Mouse (Mus musculus) CD4-positive naive resting alpha-beta T cell, adult 57 days (primary cell): ENCODE data around the gene Mier2. TPM values are rescaled to one million over a fixed set of nuclear protein-coding genes. Genes with fewer than 3 reads are reported as not detected.

ENCODE experiments used
- total RNA-seq: library from RNA; stranded (reverse); gene quantifications from one replicate; pipeline ENCODE4 v1.2.4, GENCODE M21; 2023

Mier2 gene
- total RNA-seq, result 58.4 TPM

GRCm38 (mm10) chr10:79554330-79555237 is at the start of gene Mier2:
Mier2 (minus strand) TSS chr10:79555199.

DNA sequence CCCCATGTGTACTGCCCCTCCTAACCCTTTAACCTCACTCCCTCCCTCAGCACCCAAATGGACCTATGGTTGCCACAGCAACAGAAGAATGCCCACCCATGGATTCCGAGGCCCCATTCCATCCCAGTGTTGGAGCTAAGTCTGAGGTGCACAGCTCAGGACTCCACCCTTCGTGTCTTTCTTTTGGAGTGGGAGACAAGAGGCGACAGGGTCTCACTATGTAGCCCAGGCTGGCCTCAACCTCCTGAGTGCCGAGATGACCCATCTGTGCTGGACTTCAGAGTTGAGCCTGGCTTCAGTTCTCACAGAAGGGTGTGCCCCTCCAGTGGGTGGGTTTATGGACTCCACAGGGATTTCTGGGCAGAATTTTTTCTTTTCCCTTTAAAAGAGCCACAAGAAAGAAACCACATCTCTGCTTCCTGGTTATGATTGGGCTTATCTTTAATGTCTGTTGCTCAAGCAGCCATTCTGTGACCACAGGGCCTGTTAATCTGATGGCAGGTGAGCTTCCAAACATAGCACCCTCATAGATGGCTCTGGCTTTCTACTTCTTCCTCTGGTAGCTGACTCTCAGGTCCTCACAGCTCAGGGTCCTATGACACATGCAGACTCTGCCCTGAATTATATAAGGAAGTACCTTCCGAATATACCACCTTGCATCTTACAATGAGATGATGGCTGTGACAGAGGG is 32.2 kb upstream of the Mier2 start, which contains the start of gene Theg:
Gene Theg (minus strand): TSS at position 271 of the 691 bp plus-strand sequence.

DNA sequence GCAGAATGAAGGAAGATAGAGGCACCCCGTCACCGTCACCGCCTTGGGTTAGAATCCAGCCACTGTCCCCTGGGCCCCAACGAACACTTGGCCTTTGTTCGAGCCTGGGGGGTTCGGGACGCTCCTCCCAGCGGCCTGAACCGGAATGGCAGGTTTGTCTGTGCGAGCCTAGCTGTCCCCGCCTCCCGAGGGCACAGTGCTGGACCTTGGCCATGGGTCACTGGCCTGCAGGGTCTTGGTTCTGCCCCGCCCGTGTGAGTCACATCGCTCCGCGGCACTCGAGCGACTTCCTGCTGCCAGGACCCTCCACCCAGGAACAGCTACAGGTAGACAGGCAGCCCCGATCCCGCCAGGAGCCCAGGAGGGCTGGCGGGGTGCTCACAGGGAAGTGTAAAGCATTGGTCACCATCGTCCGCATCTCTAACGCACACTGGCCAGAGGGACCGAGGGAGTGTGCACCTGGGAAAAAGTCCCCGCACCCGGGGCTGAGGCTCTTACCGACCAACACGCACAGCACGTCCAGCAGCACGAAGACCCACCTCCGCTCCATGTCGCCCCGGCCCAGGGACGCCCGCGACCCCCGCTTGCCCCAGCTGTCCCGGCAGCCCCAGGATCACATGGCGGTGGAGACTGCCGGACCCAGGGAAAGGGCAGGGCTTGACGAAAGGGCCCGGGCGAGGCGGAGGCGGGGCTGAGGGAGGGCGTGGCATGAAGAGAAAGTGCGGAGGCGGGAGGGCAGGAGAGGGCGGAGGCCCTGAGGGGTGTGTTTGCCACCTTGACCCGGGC is 21.7 kb downstream of the Mier2 start, which contains the start of gene Plpp2:
Gene Plpp2 (minus strand): TSS at position 671 of the 786 bp plus-strand sequence.

Other genes with a start within 250 kb of the Mier2 start
- not detected for gene Vmn2r82, start 198.7 kb downstream of the Mier2 start, total RNA-seq
- not detected for gene Vmn2r83, start 86.5 kb downstream of the Mier2 start, total RNA-seq
- 1.2 TPM for gene Plpp2, start 21.4 kb downstream of the Mier2 start, total RNA-seq
- not detected for gene Theg, start 32.1 kb upstream of the Mier2 start, total RNA-seq
- not detected for gene C2cd4c, start 58.8 kb upstream of the Mier2 start, total RNA-seq
- not detected for gene Shc2, start 82.7 kb upstream of the Mier2 start, total RNA-seq
- gene Odf3l2, start 90.5 kb upstream of the Mier2 start, total RNA-seq, result not detected
- not detected for gene Madcam1, start 109.4 kb upstream of the Mier2 start, total RNA-seq
- 22.8 TPM for gene Tpgs1, start 114.2 kb upstream of the Mier2 start, total RNA-seq
- gene Cdc34, start 127.0 kb upstream of the Mier2 start, total RNA-seq, result 93.4 TPM
- 3.2 TPM for gene Gzmm, start 133.8 kb upstream of the Mier2 start, total RNA-seq
- 99.5 TPM for gene Bsg, start 149.3 kb upstream of the Mier2 start, total RNA-seq
- gene Hcn2, start 161.4 kb upstream of the Mier2 start, total RNA-seq, result not detected
- gene Polrmt, start 191.4 kb upstream of the Mier2 start, total RNA-seq, result 69.9 TPM
- not detected for gene Fgf22, start 199.9 kb upstream of the Mier2 start, total RNA-seq
- 71.9 TPM for gene Rnf126, start 211.8 kb upstream of the Mier2 start, total RNA-seq
- 1.2 TPM for gene Fstl3, start 222.1 kb upstream of the Mier2 start, total RNA-seq
- gene Prss57, start 235.8 kb upstream of the Mier2 start, total RNA-seq, result not detected
- gene Palm, start 238.4 kb upstream of the Mier2 start, total RNA-seq, result 6.7 TPM